Mouse (Mus musculus) bone marrow macrophage, adult 2 months (primary cell): ENCODE measurements at regions not wholly inside any gene's neighbourhood (a gene's known extent, or its start where the extent isn't known, plus 50 kb on each side); places are given as distances from the start of the nearest gene placed in this dataset.

Experiments used
- CTCF ChIP-seq: IDR thresholded peaks from 2 replicates; pipeline ENCODE4 v1.5.1; 2012; ENCODE audit warnings: low read depth, mild to moderate bottlenecking, low read length, moderate library complexity
- POLR2A ChIP-seq: IDR thresholded peaks from 2 replicates; pipeline ENCODE4 v1.6.1; 2012; ENCODE audit warnings: mild to moderate bottlenecking, low read depth, low read length, borderline replicate concordance

GRCm38 (mm10) chr17:50453956-50454355 is 55.2 kb upstream of the Plcl2 start:
- TF ChIP-seq POLR2A, result no peak
- TF ChIP-seq CTCF, result no peak
